Mouse (Mus musculus) heart, postnatal 0 days (tissue): Measurements from ENCODE around the gene Dnah11.

Experiments used
- CTCF ChIP-seq: IDR thresholded peaks from 2 replicates; pipeline ENCODE4 v1.5.1; 2016; ENCODE audit warnings: antibody characterized with exemption, control low read depth, low read depth
- EP300 ChIP-seq: IDR thresholded peaks from 2 replicates; pipeline ENCODE4 v1.6.1; 2016; ENCODE audit warnings: antibody characterized with exemption, low read depth

- TF ChIP-seq CTCF: no peak
- no peak for TF ChIP-seq EP300
These were observed 173.1 kb downstream of the Dnah11 start for GRCm38 (mm10) chr12:118025771-118026170.
